Mouse (Mus musculus) myocyte (in vitro differentiated cells): Measurements from ENCODE around the gene Mroh2a. TPM values are rescaled to one million over a fixed set of nuclear protein-coding genes. Genes with fewer than 3 reads are reported as not detected.

Experiments
- H3K27me3 ChIP-seq: one replicate; pipeline ENCODE4 v1.6.1; 2011; ENCODE audit not compliant: control insufficient read depth, insufficient read depth, insufficient read length
- H3K36me3 ChIP-seq: one replicate; pipeline ENCODE4 v1.6.1; 2011; ENCODE audit not compliant: control insufficient read depth, insufficient read depth
- H3K4me2 ChIP-seq: one replicate; pipeline ENCODE4 v1.6.1; 2011; ENCODE audit warnings: low read depth, control low read depth
- H3K4me3 ChIP-seq: one replicate; pipeline ENCODE4 v1.5.1; 2011; ENCODE audit warnings: mild to moderate bottlenecking, control low read depth, moderate library complexity
- H3K79me2 ChIP-seq: one replicate; pipeline ENCODE4 v1.6.1; 2011; ENCODE audit not compliant: control insufficient read depth, insufficient read depth
- H3ac ChIP-seq: one replicate; pipeline ENCODE4 v1.6.1; 2011; ENCODE audit not compliant: control insufficient read depth, insufficient read length
- CEBPB ChIP-seq: IDR thresholded peaks from 2 replicates; pipeline ENCODE4 v1.6.1; 2011; ENCODE audit warnings: mild to moderate bottlenecking, moderate library complexity; ENCODE audit not compliant: poor library complexity, insufficient read depth, severe bottlenecking
- MYOD1 ChIP-seq, 3 experiments: IDR thresholded peaks; one replicate each; pipeline ENCODE4 v1.6.1; 2011; ENCODE audit warnings: control low read depth in 2 of 3, low read depth in 2 of 3, mild to moderate bottlenecking in 2 of 3, moderate library complexity in 1 of 3; ENCODE audit not compliant: insufficient read length in 2 of 3, control insufficient read depth in 1 of 3
- MYOG ChIP-seq, 3 experiments: IDR thresholded peaks; one replicate each; pipeline ENCODE4 v1.6.1; 2011; ENCODE audit warnings: control low read depth in 2 of 3, low read depth in 2 of 3, mild to moderate bottlenecking in 2 of 3; ENCODE audit not compliant: insufficient read length in 2 of 3, control insufficient read depth in 1 of 3, insufficient read depth in 1 of 3
- POLR2AphosphoS2 ChIP-seq: IDR thresholded peaks from one replicate; pipeline ENCODE4 v1.6.1; 2011; ENCODE audit warnings: low read depth, control low read depth; ENCODE audit not compliant: insufficient read length
- REST ChIP-seq: IDR thresholded peaks from one replicate; pipeline ENCODE4 v1.6.1; 2011; ENCODE audit warnings: mild to moderate bottlenecking, control low read depth, moderate library complexity; ENCODE audit not compliant: insufficient read depth, insufficient read length
- TCF12 ChIP-seq: IDR thresholded peaks from one replicate; pipeline ENCODE4 v1.6.1; 2011; ENCODE audit warnings: mild to moderate bottlenecking, control low read depth; ENCODE audit not compliant: poor library complexity, insufficient read depth, severe bottlenecking
- USF1 ChIP-seq: IDR thresholded peaks from one replicate; pipeline ENCODE4 v1.6.1; 2011; ENCODE audit warnings: low read depth, mild to moderate bottlenecking, control low read depth, moderate library complexity
- polyA plus RNA-seq: library from polyadenylated mRNA; unstranded; fragments of >200 nt; fragmentation: generic; extraction: Trizol; gene quantifications from one replicate; pipeline ENCODE4 v1.2.1, GENCODE M21; 2012; ENCODE audit warnings: missing spikeins

Gene Mroh2a
- polyA plus RNA-seq, 1 experiment: 1.4 TPM

- Histone ChIP-seq H3K4me2 (no peak overlapping the region), H3K4me3 (no peak overlapping the region), H3K79me2 (no peaks in the 10 kb centered on the region), H3K27me3 (peaks cover 3% of the 10 kb centered on the region), H3K36me3 (no peaks in the 10 kb centered on the region), H3ac (no peak overlapping the region)
- TF ChIP-seq USF1 (no peak), TCF12 (no peak), REST (no peak), MYOG (IDR thresholded peaks at IDR 0.05; ENCODE audit: control insufficient read depth in 1 of 3, insufficient read depth in 1 of 3, insufficient read length in 2 of 3, low read depth in 2 of 3) (no peak), MYOD1 (IDR thresholded peaks at IDR 0.05; ENCODE audit: control insufficient read depth in 1 of 3, insufficient read length in 2 of 3, low read depth in 2 of 3) (no peak), POLR2AphosphoS2 (no peak), CEBPB (no peak)
Observed at GRCm38 (mm10) chr1:88310349-88310748, 83.6 kb downstream of the Mroh2a start.

Other genes with a start within 250 kb of the Mroh2a start
- gene Usp40, start 218.4 kb upstream of the Mroh2a start, polyA plus RNA-seq: 9.5 TPM
- not detected for gene Ugt1a10, start 171.6 kb upstream of the Mroh2a start, polyA plus RNA-seq
- gene Ugt1a9, start 156.2 kb upstream of the Mroh2a start, polyA plus RNA-seq: not detected
- not detected for gene Ugt1a8, start 139.2 kb upstream of the Mroh2a start, polyA plus RNA-seq
- 0.18 TPM for gene Ugt1a7c, start 131.9 kb upstream of the Mroh2a start, polyA plus RNA-seq
- 0.04 TPM for gene Ugt1a6b, start 123.7 kb upstream of the Mroh2a start, polyA plus RNA-seq
- 8.9 TPM for gene Ugt1a6a, start 92.2 kb upstream of the Mroh2a start, polyA plus RNA-seq
- not detected for gene Ugt1a5, start 61.0 kb upstream of the Mroh2a start, polyA plus RNA-seq
- 0.05 TPM for gene Ugt1a2, start 26.4 kb upstream of the Mroh2a start, polyA plus RNA-seq
- not detected for gene Dnajb3, start 21.2 kb upstream of the Mroh2a start, polyA plus RNA-seq
- gene Ugt1a1, start 15.0 kb upstream of the Mroh2a start, polyA plus RNA-seq: not detected
- gene Hjurp, start 50.6 kb downstream of the Mroh2a start, polyA plus RNA-seq: 37.7 TPM
- gene Trpm8, start 50.7 kb downstream of the Mroh2a start, polyA plus RNA-seq: 0.02 TPM
- not detected for gene Spp2, start 180.0 kb downstream of the Mroh2a start, polyA plus RNA-seq